Mouse (Mus musculus): ENCODE measurements around the gene Camkv. TPM values are rescaled to one million over a fixed set of nuclear protein-coding genes. Genes with fewer than 3 reads are reported as not detected.

Camkv gene
- total RNA-seq, 2 experiments from 2014 or later = not detected

DNA sequence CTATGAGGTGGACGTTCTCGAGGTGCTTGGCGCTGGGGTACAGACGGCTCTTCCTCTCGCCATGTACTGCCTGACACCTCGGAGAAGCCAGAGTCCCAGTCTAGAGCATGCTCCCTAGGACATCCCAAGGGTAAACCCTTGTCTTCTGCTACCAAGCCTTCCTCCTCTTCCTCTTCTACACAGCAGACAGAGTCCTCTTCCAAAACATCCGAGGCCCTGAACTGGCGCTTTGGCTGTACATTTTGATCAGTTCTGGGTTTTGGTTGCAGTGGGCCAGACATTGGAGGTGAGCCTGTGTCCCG is 49.2 kb downstream of the Camkv start:
- ATAC-seq (replicated peaks; ENCODE audit: poor library complexity, severe bottlenecking) = no peak

DNA sequence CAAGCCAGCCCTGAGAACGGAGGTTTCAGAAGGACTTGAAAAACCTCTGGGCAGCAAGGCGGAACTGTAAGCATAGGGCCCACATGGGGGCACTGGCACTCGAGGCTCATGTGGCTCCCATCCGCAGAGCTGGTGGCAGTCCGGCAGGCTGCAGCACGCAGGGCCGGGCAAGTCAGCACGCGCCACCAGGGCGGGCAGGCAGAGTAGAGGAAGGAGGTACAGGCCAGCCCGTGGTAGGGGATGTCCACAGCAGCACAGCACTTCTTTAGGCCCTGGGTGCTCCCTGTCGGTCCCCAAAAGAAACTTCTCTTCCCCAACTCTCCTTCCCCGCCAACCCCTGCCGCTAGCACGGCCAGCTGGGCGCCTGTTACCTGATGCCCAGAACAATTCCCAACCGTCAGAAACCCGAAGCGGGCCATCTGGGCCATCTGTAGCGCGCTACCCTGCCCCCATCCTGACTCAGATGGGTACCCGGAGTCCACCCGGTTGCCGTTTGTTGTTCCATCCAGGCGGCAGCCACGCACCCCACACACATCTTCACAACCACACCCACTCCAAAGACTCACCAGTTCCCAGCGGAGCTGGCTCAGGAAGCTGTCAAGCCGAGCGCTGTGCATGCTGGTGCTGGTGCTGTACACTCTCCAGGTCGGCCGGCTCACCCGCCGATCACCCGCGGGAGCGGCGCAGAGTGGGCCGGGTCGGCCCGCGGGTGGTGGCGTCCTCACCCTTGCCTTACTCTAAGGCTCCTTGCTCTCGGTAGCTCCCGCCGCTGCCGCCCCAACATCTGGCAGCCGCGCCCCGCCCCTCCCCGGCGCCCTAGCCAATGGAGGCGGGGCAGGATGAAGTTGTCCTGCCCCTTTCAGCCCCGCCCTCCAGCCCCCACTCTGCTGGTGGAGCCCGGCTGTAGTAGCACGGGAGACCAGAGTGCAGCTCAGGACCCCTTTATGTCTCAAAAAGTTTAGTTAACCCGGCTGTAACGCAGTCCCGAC is 50.0 kb downstream of the Camkv start, which contains the start of gene Inka1:
TSS of gene Inka1 (minus strand) at position 749 of the 989 bp plus-strand sequence.
- peak; percentile 41 for ATAC-seq (replicated peaks; ENCODE audit: poor library complexity, severe bottlenecking)

DNA sequence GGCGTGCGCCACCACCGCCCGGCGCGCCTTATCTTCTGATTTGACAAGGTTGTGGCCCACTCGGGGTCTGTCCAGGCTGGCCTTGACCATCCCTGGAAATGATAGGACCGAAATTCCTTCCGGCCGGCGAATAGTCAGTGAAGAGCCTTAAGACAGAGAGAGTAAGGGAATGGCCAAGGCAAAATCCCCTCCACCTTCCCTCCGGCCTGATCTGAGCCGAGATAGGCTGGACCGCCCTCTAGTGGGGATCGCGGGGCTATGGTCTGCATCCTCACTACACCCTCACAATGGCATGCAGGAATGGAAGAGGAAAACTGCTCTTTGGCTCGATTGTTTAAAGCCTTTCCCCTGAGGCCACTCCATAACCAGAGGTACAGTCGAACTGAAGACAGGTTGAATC is 50.9 kb downstream of the Camkv start:
- ATAC-seq (replicated peaks; ENCODE audit: poor library complexity, severe bottlenecking) = peak; percentile 27

- no peak for ATAC-seq (replicated peaks; ENCODE audit: poor library complexity, severe bottlenecking)
Measured at GRCm38 (mm10) chr9:107987950-107988349, 52.5 kb downstream of the Camkv start.

GRCm38 (mm10) chr9:107992197-107992596 is 56.7 kb downstream of the Camkv start, which contains the start of gene Cdhr4:
Gene Cdhr4, plus strand, starts transcription at chr9:107992497.
- no peak for ATAC-seq (replicated peaks; ENCODE audit: poor library complexity, severe bottlenecking)

DNA sequence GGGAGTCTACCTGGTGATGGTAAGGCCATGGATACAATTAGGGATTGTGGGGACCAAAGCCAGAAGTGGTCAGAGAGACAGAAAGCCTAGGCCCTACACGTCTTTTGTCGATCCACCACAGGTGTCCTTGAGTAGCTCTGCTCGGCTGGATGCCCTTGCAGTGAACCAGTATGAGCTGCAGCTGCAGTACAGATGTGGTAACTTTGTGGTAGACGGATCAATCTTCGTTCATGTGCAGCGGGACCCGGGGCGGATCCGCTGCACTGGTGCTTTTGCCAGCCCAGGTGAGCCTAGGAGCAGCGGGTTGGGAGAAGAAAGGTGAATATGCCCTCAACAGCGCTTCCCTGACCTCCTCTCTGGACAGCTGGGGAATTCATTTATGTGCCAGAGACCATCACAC is 57.5 kb downstream of the Camkv start:
- ATAC-seq (replicated peaks; ENCODE audit: poor library complexity, severe bottlenecking) = no peak

- ATAC-seq (replicated peaks; ENCODE audit: poor library complexity, severe bottlenecking) = peak; percentile 52; the same call in 1 of the 2 replicates
Measured at GRCm38 (mm10) chr9:107994464-107994863, 59.0 kb downstream of the Camkv start.

DNA sequence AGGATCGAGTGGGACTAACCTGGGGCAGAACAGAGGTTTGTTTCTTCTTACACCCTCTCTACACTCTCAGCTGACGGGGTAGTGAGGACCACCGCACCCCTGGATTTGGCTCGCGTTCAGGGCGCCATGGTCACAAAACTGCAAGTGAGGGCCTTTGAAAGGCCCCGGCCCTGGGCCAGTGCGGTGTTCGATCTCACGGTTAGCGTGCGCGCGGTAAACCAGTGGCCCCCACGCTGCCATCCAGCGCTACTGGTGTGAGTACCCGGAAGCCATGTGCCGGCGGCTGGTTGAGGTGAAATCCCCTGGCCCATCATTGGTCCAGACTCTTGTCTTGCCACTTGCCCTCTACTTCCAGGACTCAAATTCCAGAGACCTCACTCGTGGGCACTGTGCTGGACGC is 60.0 kb downstream of the Camkv start:
- no peak for ATAC-seq (replicated peaks; ENCODE audit: poor library complexity, severe bottlenecking)

DNA sequence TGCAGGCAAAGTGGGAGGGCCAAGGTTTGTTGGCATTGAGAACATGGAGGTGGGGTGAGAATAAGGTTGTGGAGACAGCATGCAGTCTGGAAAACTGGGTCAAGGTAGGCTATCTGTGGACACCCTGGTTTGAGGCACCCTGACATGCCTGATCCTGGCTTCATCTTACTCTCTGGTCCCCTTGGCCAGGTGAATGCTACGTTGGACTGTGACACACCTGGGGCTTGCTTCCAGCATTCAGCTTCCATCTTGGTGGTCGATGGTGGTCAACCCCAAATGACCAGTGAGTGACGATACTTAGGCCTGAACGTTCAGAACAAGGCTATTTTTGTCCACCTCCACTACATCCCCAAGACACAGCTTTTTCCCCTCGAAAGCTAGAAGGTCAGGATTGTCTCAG is 60.6 kb downstream of the Camkv start, which contains the start of gene Gm20662:
TSS of gene Gm20662 (plus strand) at position 301 of the 400 bp plus-strand sequence.
- no peak for ATAC-seq (replicated peaks; ENCODE audit: poor library complexity, severe bottlenecking)

Other genes with a start within 250 kb of the Camkv start
- gene Sema3f, start 225.2 kb upstream of the Camkv start, total RNA-seq (2014; fragmentation: Nextera tagmentation) = 2.6 TPM in 1 of 2 replicates, not detected in the other
- not detected in 2 replicates for gene Sema3f, start 225.2 kb upstream of the Camkv start, total RNA-seq (2017)
- gene Rbm5, start 164.7 kb upstream of the Camkv start, total RNA-seq (2014; fragmentation: Nextera tagmentation) = 133 and 165 TPM in 2 replicates
- 157 and 164 TPM in 2 replicates for gene Rbm5, start 164.7 kb upstream of the Camkv start, total RNA-seq (2017)
- 99.9 and 115 TPM in 2 replicates for gene Rbm6, start 62.4 kb upstream of the Camkv start, total RNA-seq (2014; fragmentation: Nextera tagmentation)
- 110 and 125 TPM in 2 replicates for gene Rbm6, start 62.4 kb upstream of the Camkv start, total RNA-seq (2017)
- 6.1 and 9.3 TPM in 2 replicates for gene Mon1a, start 47.5 kb upstream of the Camkv start, total RNA-seq (2014; fragmentation: Nextera tagmentation)
- 16.5 and 19.5 TPM in 2 replicates for gene Mon1a, start 47.5 kb upstream of the Camkv start, total RNA-seq (2017)
- gene Mst1r, start 28.8 kb upstream of the Camkv start, total RNA-seq (2014; fragmentation: Nextera tagmentation) = not detected in 2 replicates
- gene Mst1r, start 28.8 kb upstream of the Camkv start, total RNA-seq (2017) = 0.26 and 6.3 TPM in 2 replicates
- gene Actl11, start 7.2 kb upstream of the Camkv start, total RNA-seq (2014; fragmentation: Nextera tagmentation) = not detected in 2 replicates
- not detected in 2 replicates for gene Actl11, start 7.2 kb upstream of the Camkv start, total RNA-seq (2017)
- 11.1 and 19.4 TPM in 2 replicates for gene Traip, start 14.5 kb downstream of the Camkv start, total RNA-seq (2014; fragmentation: Nextera tagmentation)
- gene Traip, start 14.5 kb downstream of the Camkv start, total RNA-seq (2017) = 24.0 and 29.7 TPM in 2 replicates
- gene Uba7, start 39.8 kb downstream of the Camkv start, total RNA-seq (2014; fragmentation: Nextera tagmentation) = 79.1 and 88.9 TPM in 2 replicates
- 21.4 and 33.4 TPM in 2 replicates for gene Uba7, start 39.8 kb downstream of the Camkv start, total RNA-seq (2017)
- 0.47 TPM in 1 of 2 replicates, not detected in the other for gene Gm20661, start 47.4 kb downstream of the Camkv start, total RNA-seq (2014; fragmentation: Nextera tagmentation)
- gene Gm20661, start 47.4 kb downstream of the Camkv start, total RNA-seq (2017) = not detected in 2 replicates
- gene Inka1, start 50.2 kb downstream of the Camkv start, total RNA-seq (2014; fragmentation: Nextera tagmentation) = 16.7 and 29.9 TPM in 2 replicates
- gene Inka1, start 50.2 kb downstream of the Camkv start, total RNA-seq (2017) = 18.6 and 23.2 TPM in 2 replicates
- gene Cdhr4, start 56.8 kb downstream of the Camkv start, total RNA-seq (2014; fragmentation: Nextera tagmentation) = 3.0 TPM in 1 of 2 replicates, not detected in the other
- 0.69 TPM in 1 of 2 replicates, not detected in the other for gene Cdhr4, start 56.8 kb downstream of the Camkv start, total RNA-seq (2017)
- 0.62 and 5.3 TPM in 2 replicates for gene Gm20662, start 60.7 kb downstream of the Camkv start, total RNA-seq (2014; fragmentation: Nextera tagmentation)
- not detected in 2 replicates for gene Gm20662, start 60.7 kb downstream of the Camkv start, total RNA-seq (2017)
- gene Ip6k1, start 66.8 kb downstream of the Camkv start, total RNA-seq (2014; fragmentation: Nextera tagmentation) = 27.1 TPM in 2 replicates
- gene Ip6k1, start 66.8 kb downstream of the Camkv start, total RNA-seq (2017) = 31.6 and 42.7 TPM in 2 replicates
- 14.1 and 15.1 TPM in 2 replicates for gene Gmppb, start 113.6 kb downstream of the Camkv start, total RNA-seq (2014; fragmentation: Nextera tagmentation)
- 16.1 and 41.8 TPM in 2 replicates for gene Gmppb, start 113.6 kb downstream of the Camkv start, total RNA-seq (2017)
- 2.2 and 3.4 TPM in 2 replicates for gene Amigo3, start 117.5 kb downstream of the Camkv start, total RNA-seq (2014; fragmentation: Nextera tagmentation)
- 2.2 and 3.1 TPM in 2 replicates for gene Amigo3, start 117.5 kb downstream of the Camkv start, total RNA-seq (2017)
- gene Mst1, start 144.8 kb downstream of the Camkv start, total RNA-seq (2014; fragmentation: Nextera tagmentation) = 0.67 TPM in 1 of 2 replicates, not detected in the other
- 0.34 and 1.6 TPM in 2 replicates for gene Mst1, start 144.8 kb downstream of the Camkv start, total RNA-seq (2017)
- 64.5 and 75.3 TPM in 2 replicates for gene Rnf123, start 147.7 kb downstream of the Camkv start, total RNA-seq (2014; fragmentation: Nextera tagmentation)
- 29.7 and 30.3 TPM in 2 replicates for gene Rnf123, start 147.7 kb downstream of the Camkv start, total RNA-seq (2017)
- 72.6 and 79.0 TPM in 2 replicates for gene Apeh, start 158.9 kb downstream of the Camkv start, total RNA-seq (2014; fragmentation: Nextera tagmentation)
- 75.8 and 83.2 TPM in 2 replicates for gene Apeh, start 158.9 kb downstream of the Camkv start, total RNA-seq (2017)

All from granulocyte monocyte progenitor cell, adult 5-6 weeks (primary cell).